Mouse (Mus musculus) T-helper 17 cell (primary cell): ENCODE measurements at regions not wholly inside any gene's neighbourhood (a gene's known extent, or its start where the extent isn't known, plus 50 kb on each side); places are given as distances from the start of the nearest gene placed in this dataset.

ENCODE experiments used
- in situ Hi-C, 2 experiments: fragments of 300-600 bp; cut with MboI, MseI; formaldehyde crosslinking; loops; 1 replicate in 1 of 2; 2 replicates in 1 of 2; pipeline ENCODE4 v1.15.1; 2025; ENCODE audit warnings: high pct_unique_total_duplicates in 2 of 2

GRCm38 (mm10) chr16:24154816-24155357, 166.2 kb upstream of the Bcl6 start:
- in situ Hi-C loops, result loop anchor here in 1 of 2 experiments (5.0 kb wide), 1 partner anchor 168 kb away; the partner anchor contains the start of genes Bcl6 and Gm37419

- in situ Hi-C loops, result loop anchor here in 1 of 2 experiments (5.0 kb wide), 1 partner anchor 167 kb away; the partner anchor contains the start of genes Bcl6 and Gm37419
Measured at GRCm38 (mm10) chr16:24153943-24154342, 165.3 kb upstream of the Bcl6 start.

- in situ Hi-C loops, result loop anchor here in 1 of 2 experiments (5.0 kb wide), 1 partner anchor 165 kb away; the partner anchor contains the start of genes Bcl6 and Gm37419
Measured at GRCm38 (mm10) chr16:24151831-24152247, 163.2 kb upstream of the Bcl6 start.

- in situ Hi-C loops, result loop anchor here in 1 of 2 experiments (5.0 kb wide), 1 partner anchor 164 kb away; the partner anchor contains the start of genes Bcl6 and Gm37419
Measured at GRCm38 (mm10) chr16:24151178-24151725, 162.6 kb upstream of the Bcl6 start.

- in situ Hi-C loops, result loop anchor here in 1 of 2 experiments (5.0 kb wide), 1 partner anchor 163 kb away; the partner anchor contains the start of genes Bcl6 and Gm37419
Measured at GRCm38 (mm10) chr16:24150512-24150911, 161.9 kb upstream of the Bcl6 start.

- in situ Hi-C loops, result loop anchor here in 1 of 2 experiments (5.0 kb wide), 1 partner anchor 37 kb away; no protein-coding TSS in a partner anchor
Measured at GRCm38 (mm10) chr16:24149441-24149840, 160.8 kb upstream of the Bcl6 start.

GRCm38 (mm10) chr16:24143894-24144293, 155.2 kb upstream of the Bcl6 start:
- in situ Hi-C loops, result no loop called here

GRCm38 (mm10) chr16:24142915-24143541, 154.4 kb upstream of the Bcl6 start:
- in situ Hi-C loops, result no loop called here

GRCm38 (mm10) chr16:24139109-24139508, 150.5 kb upstream of the Bcl6 start:
- in situ Hi-C loops, result no loop called here

- in situ Hi-C loops, result no loop called here
Measured at GRCm38 (mm10) chr16:24137266-24138033, 148.8 kb upstream of the Bcl6 start.

GRCm38 (mm10) chr16:24136483-24137148, 148.0 kb upstream of the Bcl6 start:
- in situ Hi-C loops, result no loop called here

- in situ Hi-C loops, result no loop called here
Measured at GRCm38 (mm10) chr16:24135841-24136240, 147.2 kb upstream of the Bcl6 start.

GRCm38 (mm10) chr16:24135351-24135750, 146.7 kb upstream of the Bcl6 start:
- in situ Hi-C loops, result no loop called here

- in situ Hi-C loops, result no loop called here
Measured at GRCm38 (mm10) chr16:24134486-24135050, 145.9 kb upstream of the Bcl6 start.

GRCm38 (mm10) chr16:24130646-24131045, 142.0 kb upstream of the Bcl6 start:
- in situ Hi-C loops, result no loop called here

- in situ Hi-C loops, result no loop called here
Measured at GRCm38 (mm10) chr16:24129701-24130100, 141.0 kb upstream of the Bcl6 start.

- in situ Hi-C loops, result no loop called here
Measured at GRCm38 (mm10) chr16:24128566-24128965, 139.9 kb upstream of the Bcl6 start.

- in situ Hi-C loops, result no loop called here
Measured at GRCm38 (mm10) chr16:24124766-24125165, 136.1 kb upstream of the Bcl6 start.

- in situ Hi-C loops, result no loop called here
Measured at GRCm38 (mm10) chr16:24124083-24124482, 135.4 kb upstream of the Bcl6 start.

GRCm38 (mm10) chr16:24121633-24122032, 133.0 kb upstream of the Bcl6 start:
- in situ Hi-C loops, result no loop called here

GRCm38 (mm10) chr16:24120836-24121235, 132.2 kb upstream of the Bcl6 start:
- in situ Hi-C loops, result no loop called here
